25 mouse cellular contexts compared by ENCODE assay signal in the genomic region with DNA sequence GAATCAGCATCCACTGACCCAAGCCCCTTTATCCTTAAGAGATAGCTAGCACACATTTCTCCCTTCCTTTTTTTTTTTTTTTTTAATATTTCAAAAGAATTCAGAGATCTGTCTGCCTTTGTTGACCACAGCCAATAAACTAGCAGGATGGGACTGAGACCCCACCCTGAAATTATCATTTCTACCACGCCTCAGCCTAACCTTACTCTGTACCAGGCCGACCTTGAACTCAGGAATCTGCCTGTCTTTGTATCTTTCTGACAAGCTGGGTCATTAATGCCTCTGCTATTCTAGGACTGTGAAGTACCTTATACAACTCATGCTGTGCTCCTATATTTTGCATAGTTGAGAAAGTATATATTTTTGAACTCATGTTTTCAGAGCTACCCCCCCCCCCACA. TPM values are rescaled to one million over a fixed set of nuclear protein-coding genes. Genes with fewer than 3 reads are reported as not detected.
"Had no signal": no experiment of that assay in that cellular context is flagged by ENCODE, and none has a peak within 500 bp of the region (broad histone marks: within the 10 kb centered on the region; RNA-seq: fewer than 3 reads in every experiment).

No protein-coding gene starts in this region.

- H3K4me1 ChIP-seq: liver, embryonic 15.5 days; lung, embryonic 15.5 days; stomach, embryonic 15.5 days had no signal

- H3K4me2 ChIP-seq: liver, embryonic 15.5 days; lung, embryonic 15.5 days; midbrain, embryonic 12.5 days; neural tube, embryonic 12.5 days; stomach, embryonic 15.5 days had no signal

- ATAC-seq: liver, postnatal 0 days; lung, postnatal 0 days; midbrain, embryonic 16.5 days had no signal

- DNase-seq: liver, postnatal 0 days; lung, adult 2 months; lung, postnatal 14 days; lung, postnatal 36 days; midbrain, embryonic 14.5 days; right cerebral cortex, postnatal 14 days; spleen, adult 18-20 months; thymus, adult 2 months; thymus, postnatal 25 days; thymus, postnatal 4 days had no signal

- H3K4me3 ChIP-seq: liver, embryonic 15.5 days; lung, embryonic 15.5 days; megakaryocyte, embryonic 14.5 days; midbrain, embryonic 12.5 days; neural tube, embryonic 12.5 days; stomach, embryonic 15.5 days had no signal

- H3K36me3 ChIP-seq: liver, embryonic 15.5 days; lung, embryonic 15.5 days; midbrain, embryonic 12.5 days; neural tube, embryonic 12.5 days; stomach, embryonic 15.5 days had no signal

- H3K27ac ChIP-seq: liver, embryonic 15.5 days; lung, embryonic 15.5 days; macrophage; midbrain, embryonic 12.5 days; neural tube, embryonic 12.5 days; stomach, embryonic 15.5 days; stomach, postnatal 0 days had no signal

- H3K9ac ChIP-seq: liver, embryonic 15.5 days; liver, postnatal 0 days; lung, embryonic 15.5 days; midbrain, embryonic 12.5 days; neural tube, embryonic 12.5 days; stomach, embryonic 15.5 days had no signal

- H3K9me3 ChIP-seq: liver, embryonic 15.5 days; lung, embryonic 15.5 days; megakaryocyte, embryonic 14.5 days; midbrain, embryonic 12.5 days; neural tube, embryonic 12.5 days; stomach, embryonic 15.5 days had no signal

- H3K27me3 ChIP-seq: liver, embryonic 15.5 days; lung, embryonic 15.5 days; stomach, embryonic 15.5 days had no signal

RNA-seq across cellular contexts. Expression of a gene that starts 44.2 kb away (rescaled TPM):
- total RNA-seq: megakaryocyte progenitor cell, adult 5-6 weeks; monocyte, adult 5-6 weeks; neutrophil, adult 5-6 weeks had no signal
- polyA plus RNA-seq: liver, embryonic 15.5 days; liver, postnatal 0 days; lung, adult 2 months; lung, embryonic 15.5 days; lung, postnatal 0 days; macrophage; midbrain, embryonic 12.5 days; midbrain, embryonic 14.5 days; midbrain, embryonic 16.5 days; neural tube, embryonic 12.5 days; neural tube, embryonic 14.5 days; stomach, embryonic 15.5 days; stomach, postnatal 0 days; thymus, adult 2 months; urinary bladder, adult 2 months had no signal
